Mouse (Mus musculus) liver, embryonic 14.5 days (tissue): ENCODE measurements at regions not wholly inside any gene's neighbourhood (a gene's known extent, or its start where the extent isn't known, plus 50 kb on each side); places are given as distances from the start of the nearest gene placed in this dataset.

Experiments
- CTCF ChIP-seq: IDR thresholded peaks from 2 replicates; pipeline ENCODE4 v1.5.1; 2016; ENCODE audit warnings: antibody characterized with exemption, low read depth, control low read depth
- EP300 ChIP-seq: IDR thresholded peaks from 2 replicates; pipeline ENCODE4 v1.6.1; 2016; ENCODE audit warnings: antibody characterized with exemption, low read depth

DNA sequence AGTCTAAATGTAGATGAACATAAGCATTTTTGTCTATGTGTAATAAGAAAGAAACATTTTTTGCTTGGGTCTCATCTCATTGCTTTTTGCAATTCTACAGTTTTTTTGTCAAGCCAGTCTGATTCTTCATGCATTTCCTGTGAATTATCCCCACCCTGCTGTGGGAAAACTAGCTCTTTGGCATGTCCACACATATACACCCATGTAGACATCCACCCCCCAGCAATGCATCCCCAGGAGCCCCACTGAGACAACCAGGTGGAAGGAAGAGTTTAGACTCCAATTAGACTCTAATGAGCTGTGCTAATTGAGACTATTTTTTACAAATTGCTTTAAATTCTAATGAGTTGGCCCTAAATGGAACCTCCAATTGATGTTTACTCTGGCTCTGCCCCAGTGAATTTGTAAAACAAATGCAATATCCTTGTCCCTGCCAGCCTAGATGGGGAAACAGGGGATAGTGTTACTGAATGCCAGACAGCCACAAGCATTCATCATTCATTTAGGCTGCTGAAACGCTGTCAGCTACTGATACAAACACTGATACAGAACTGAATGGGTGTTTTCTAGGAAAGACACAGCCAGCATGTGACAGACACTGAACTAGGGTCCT, 328.7 kb upstream of the Gm26657 start:
- TF ChIP-seq CTCF: no peak
- no peak for TF ChIP-seq EP300
